Mouse (Mus musculus) naive thymus-derived CD4-positive, alpha-beta T cell, adult 2 months (primary cell): Measurements from ENCODE around the gene Igsf21.
A peak's percentile ranks its signal among the peaks of the same experiment; 100 is the strongest.

Experiments
- DNase-seq: peaks from one replicate; pipeline ENCODE4 v3.0.0-alpha.2; 2011; ENCODE audit warnings: low read depth

The Igsf21 gene

DNA sequence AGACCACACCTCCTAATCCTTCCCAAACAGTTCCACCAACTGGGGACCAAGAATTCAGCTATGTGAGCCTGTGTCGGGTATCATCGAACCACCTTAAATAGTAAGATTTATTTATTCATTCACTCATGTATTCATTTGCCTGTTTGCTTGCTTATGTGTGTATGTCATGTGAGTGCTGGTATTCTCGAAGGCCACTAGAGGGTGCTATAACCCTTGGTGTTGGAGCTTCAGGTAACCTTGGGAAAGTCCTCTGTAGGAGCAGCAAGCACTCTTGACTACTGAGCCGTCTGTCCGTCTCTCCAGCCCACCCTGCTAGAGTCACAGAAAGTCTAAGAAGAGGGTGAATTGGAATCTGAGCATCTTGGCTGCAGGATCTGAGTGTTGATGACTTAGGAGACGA lies 103.4 kb downstream of the Igsf21 start:
- no peak for DNase-seq

GRCm38 (mm10) chr4:140140485-140140884 lies 106.1 kb downstream of the Igsf21 start:
- DNase-seq: no peak

- DNase-seq: no peak
Measured at GRCm38 (mm10) chr4:140138846-140139245, 107.7 kb downstream of the Igsf21 start.

GRCm38 (mm10) chr4:140131625-140132321 lies 114.8 kb downstream of the Igsf21 start:
- DNase-seq: no peak

DNA sequence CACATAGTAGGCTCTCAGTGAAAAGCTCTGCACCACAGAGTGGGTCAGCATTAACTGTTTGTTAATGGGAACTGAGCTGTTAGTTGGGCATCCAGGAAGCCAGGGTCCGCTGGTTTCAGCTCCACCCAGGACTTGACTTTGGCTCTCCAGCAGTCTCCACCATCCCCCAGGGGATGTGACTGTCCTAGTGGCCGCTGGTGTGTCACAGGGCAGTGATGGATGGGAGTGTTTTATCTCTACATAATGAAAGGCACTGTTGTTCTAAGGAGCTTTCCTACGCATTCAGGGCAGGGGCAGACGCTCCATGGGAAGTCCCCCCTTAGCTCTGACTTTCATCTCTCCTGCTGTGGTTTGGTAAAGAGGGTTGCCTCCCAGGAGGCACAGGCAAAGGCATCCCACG lies 115.4 kb downstream of the Igsf21 start:
- DNase-seq: no peak

DNA sequence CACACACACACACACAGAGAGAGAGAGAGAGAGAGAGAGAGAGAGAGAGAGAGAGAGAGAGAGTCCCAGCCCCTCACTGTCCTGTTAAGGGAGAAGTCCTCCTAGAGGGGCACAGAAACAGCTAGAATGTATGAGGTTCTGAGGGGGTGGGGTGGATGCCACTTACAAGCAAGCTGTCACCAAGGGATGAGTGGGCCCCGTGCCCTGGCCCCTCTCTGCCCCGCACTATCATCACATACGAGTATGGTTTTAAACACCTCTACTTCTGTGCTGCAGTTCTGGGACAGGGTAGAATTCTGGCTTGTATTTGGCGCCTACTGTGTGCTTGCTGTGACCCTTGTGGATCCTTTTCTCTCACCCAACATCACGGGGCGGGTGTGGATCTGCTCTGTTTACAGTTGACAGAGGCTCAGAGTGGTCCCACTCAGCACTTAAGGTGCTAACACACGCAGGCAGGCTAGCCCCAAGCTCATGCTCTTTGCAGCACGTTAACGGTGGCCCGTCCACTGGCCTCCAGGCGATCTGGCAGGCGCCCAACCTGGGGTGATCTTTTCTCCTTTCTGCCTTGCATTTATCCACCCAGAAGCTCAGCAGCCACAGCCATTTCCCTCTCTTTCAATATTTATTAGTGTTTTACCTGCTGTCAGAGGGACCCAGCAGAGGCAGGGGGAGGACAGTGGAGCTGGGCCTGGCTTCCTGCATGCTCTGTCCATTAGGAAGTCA lies 116.9 kb downstream of the Igsf21 start:
- DNase-seq: no peak

GRCm38 (mm10) chr4:140128116-140128515 lies 118.5 kb downstream of the Igsf21 start:
- DNase-seq: no peak

DNA sequence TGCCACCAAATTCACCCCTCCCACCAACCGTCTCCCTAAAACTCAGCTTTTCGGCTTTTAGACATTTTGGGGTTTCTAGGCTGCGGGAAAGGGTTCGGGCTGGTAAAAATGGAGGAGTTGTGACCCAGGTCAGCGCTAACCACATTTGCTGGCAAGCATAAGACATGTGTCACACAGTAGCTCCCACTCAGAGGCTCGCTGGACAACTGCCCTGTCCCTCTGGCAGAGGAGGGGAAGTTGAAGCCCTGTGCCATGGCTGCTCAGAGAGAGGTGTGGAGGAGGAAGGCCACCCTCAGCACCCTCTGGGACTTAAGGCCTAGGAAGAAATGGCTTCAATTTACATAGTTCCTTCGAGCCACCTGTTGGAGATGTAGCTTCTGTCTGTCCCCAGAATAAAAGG lies 120.8 kb downstream of the Igsf21 start:
- DNase-seq: no peak

- no peak for DNase-seq
Measured at GRCm38 (mm10) chr4:140122534-140122933, 124.0 kb downstream of the Igsf21 start.

- DNase-seq: no peak
Measured at GRCm38 (mm10) chr4:140117275-140117691, 129.3 kb downstream of the Igsf21 start.

GRCm38 (mm10) chr4:140115756-140116155 lies 130.8 kb downstream of the Igsf21 start:
- DNase-seq: no peak

DNA sequence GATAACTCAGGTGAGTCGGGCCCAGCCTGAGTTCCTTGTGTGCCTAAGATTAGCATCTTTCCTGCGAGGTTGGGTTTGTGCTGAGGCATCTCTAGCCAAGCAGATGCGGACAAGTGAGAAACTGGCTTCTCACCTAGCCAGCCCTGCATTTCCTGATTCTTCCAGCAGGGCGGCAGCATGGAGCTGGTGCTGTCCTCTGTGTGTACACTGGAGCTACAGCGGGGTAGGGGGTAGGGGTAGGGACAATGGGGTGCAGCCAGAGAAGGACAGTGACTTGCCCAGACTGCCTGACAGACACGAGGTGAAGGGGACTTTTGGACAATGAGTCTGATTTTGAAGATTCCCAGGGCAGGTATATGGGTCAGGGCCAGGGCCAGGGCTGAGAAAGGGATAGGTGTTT lies 131.5 kb downstream of the Igsf21 start:
- no peak for DNase-seq

- no peak for DNase-seq
Measured at GRCm38 (mm10) chr4:140113690-140114475, 132.7 kb downstream of the Igsf21 start.

DNA sequence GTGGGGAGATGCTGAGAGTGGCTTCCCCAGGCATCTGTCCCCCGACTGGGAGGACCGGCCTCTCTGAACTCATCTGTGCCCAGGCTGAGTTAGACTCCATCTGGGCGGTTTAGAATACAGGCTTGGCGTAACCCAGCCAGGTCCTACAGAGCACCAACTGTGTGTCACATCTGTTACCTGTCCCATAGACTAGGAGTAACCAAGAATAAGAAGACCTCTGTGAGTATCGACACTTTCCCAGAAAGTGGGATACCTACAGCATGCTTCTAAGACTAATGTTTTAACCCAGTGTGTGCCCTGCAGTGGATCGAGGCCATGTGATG lies 137.0 kb downstream of the Igsf21 start:
- no peak for DNase-seq

GRCm38 (mm10) chr4:140108871-140109625 lies 137.5 kb downstream of the Igsf21 start:
- no peak for DNase-seq

GRCm38 (mm10) chr4:140107161-140107560 lies 139.4 kb downstream of the Igsf21 start:
- no peak for DNase-seq

- DNase-seq: no peak
Measured at GRCm38 (mm10) chr4:140104795-140105194, 141.8 kb downstream of the Igsf21 start.

DNA sequence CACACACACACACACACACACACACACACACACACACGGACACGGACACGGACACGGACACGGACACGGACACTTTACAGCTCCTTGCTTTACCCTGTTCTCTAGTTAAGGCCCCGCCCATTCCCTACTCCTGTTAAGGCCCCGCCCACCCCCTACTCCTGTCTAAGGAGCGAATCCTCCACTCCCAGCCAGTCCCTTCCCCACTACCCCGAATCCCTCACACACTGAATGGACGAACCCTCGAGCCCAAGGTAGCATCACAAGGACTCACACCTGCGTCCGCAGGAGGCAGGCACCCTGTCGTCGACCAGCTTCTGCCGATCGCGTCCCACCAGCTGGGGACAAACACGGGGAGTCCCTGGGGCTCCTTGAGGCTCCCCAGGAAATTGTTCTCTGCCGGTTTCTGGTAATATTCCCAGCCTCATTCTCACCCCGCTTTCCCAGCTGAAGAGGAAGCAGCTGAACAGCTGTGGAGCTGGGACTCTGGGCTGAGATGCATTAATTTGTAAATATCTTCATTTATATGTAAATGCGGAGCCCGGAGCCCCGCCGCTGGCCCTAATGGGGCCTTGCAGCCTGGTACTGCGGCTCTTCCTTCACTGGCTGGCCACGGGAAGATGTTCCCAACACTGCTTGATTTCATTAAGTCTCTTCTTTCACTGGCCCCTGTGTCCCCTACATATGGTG lies 143.1 kb downstream of the Igsf21 start:
- DNase-seq: no peak

- DNase-seq: no peak
Measured at GRCm38 (mm10) chr4:140102581-140103200, 143.9 kb downstream of the Igsf21 start.

GRCm38 (mm10) chr4:140101106-140101505 lies 145.5 kb downstream of the Igsf21 start:
- peak; percentile 9 for DNase-seq

DNA sequence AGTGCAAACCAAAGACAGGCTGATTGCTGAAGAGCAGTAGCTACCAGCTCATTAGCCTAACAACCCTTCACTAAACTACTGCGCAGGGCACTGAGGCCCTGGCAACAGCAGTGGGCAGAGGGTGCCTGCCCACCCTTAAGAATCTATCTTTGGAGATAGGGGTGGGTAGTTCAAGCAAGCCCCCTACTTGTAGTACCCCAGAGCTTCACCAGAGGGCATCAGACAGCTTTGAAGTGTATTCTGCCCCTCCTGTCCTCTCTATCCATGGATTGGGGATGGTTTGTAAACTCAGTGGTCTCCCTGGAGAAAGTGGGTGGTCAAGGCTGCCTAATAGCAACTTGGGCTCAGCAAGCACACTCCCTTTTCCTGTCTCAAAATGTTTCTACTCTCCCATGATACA lies 146.4 kb downstream of the Igsf21 start:
- DNase-seq: no peak
